Mouse (Mus musculus) NIH3T3 (cell line): ENCODE results near the gene Ckap2l.

ENCODE experiments used
- DNase-seq: peaks from one replicate; pipeline ENCODE4 v3.0.0-alpha.2; 2012; ENCODE audit warnings: low read depth

Ckap2l gene

GRCm38 (mm10) chr2:129263073-129263472 is 33.9 kb downstream of the Ckap2l start:
- DNase-seq: peak; percentile 59

DNA sequence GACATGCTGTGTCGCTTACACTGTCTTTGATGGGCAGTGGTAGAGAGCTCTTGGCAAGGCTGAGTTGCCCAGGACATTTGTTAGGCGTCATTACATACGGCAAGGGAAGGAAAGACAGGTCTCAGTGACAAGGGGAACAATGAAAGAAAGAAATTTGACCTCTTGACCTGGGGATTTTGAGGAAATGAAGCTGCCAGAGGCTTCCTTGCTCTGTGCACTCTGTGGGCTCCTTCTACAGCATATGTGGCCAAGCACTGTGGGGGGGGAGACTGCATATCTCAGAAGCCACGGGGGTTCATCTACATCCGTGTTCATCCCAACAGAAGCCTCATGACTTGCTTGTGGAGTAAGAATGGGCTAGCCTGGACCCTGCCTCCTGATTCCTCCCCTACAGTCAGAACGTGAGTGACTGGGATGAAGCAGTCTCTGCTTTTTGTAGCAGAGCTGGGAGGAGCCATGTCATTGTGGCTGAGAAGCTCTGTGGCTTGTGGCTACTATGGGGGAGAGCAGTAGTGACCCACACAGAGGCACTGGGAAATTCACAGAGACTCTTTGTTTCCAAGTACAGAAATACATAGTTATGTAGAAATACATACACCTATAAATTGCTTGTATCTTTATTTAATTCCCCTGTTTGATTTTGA is 35.7 kb downstream of the Ckap2l start:
- no peak for DNase-seq

DNA sequence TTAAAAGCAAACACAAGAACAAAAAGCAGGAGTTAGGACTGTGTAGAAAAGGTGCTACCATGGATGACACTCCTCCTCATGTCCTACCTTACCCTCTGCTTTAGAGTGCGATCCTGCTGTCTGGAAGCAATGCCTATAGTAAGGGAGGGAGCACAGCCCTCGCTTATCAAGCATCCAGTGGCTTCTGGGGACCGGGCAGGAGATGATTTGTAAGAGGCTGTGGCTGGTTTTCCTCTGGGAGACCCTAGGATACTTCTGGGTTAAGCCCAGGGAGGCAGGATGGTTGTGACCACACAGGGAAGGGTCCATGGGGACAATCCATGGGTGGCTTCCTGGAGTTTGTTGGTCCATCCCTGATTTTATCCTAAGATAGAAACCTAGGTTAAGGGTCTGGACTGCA is 36.4 kb downstream of the Ckap2l start:
- DNase-seq: no peak

- DNase-seq: peak; percentile 91
These were observed 38.4 kb downstream of the Ckap2l start for GRCm38 (mm10) chr2:129258475-129259211.

DNA sequence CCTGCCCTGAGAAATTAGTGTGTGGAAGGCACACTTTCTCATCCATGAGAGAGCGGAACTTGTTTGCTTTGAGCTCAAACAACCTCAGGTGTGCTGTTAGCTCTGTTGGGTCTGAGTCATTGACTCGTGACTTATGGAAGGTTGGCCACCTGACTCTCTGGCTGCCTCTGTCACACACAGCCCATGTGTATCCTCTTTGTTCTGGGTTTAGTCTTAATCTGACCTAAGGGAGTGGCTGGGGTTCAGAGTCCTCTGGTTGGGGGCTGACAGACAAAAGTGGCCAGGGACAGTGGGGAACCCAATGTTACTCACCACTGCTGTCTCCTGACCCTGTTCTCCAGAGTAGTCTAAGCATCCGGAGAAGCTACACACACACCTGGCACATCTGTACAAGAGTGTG is 39.0 kb downstream of the Ckap2l start:
- no peak for DNase-seq

- no peak for DNase-seq
These were observed 41.0 kb downstream of the Ckap2l start for GRCm38 (mm10) chr2:129256006-129256405.

- no peak for DNase-seq
These were observed 42.9 kb downstream of the Ckap2l start for GRCm38 (mm10) chr2:129254076-129254475.

GRCm38 (mm10) chr2:129253631-129253970 is 43.4 kb downstream of the Ckap2l start:
- no peak for DNase-seq

DNA sequence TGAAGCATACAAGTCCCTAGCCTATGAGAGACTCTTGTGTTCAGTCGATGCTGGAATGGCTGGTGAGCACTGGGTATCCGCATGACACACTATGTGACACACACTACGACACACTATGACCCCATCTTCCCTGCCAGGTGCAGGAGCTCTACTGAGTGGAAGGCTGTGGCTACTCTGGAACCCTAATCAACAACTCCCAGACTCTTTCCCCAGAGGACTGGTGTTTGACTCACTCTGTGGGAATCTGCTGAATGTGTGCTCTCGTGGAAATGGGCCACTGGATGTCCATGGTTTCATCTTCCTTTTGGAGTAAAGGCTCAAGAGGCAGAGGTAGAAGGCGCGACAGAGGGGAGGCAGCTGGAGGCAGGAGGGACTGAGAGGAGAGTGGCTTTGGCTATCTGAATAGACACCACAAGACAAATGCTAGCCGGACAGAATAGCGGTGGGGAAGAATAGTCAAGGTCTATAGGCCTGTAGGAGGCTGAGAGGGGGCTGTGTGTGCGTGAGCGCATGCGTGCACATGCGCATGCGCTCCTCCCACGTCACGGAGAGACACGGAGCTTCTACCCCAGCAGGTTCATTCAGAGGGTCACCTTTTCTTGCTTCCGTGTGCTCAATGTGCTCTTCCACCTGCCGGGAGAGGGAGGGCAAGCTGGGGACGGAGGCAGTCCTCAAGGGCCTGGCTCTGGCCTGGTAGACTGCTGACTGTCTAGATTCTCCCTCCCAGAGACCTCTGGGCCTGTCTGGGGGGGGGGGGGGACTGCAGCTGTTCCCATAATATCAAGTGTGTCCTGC is 44.0 kb downstream of the Ckap2l start:
- DNase-seq: no peak

DNA sequence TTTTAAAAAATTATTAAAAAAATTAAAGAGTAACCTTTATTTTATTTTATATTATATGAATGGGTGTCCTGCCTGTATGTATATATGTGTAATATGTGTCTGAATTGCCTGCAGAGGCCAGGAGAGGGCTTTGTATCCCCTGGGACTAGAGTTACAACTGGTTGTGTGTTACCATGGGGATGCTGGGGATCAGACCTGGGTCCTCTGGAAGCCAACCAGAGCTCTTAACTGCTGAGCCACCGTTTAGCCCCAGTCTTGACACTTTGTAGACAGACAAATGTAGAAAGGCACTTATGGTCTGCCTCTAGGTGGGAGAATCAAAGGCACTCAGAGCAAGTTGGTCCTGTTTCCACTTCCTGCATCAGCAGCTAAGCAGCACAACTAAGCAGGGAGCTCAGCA is 47.7 kb downstream of the Ckap2l start:
- DNase-seq: no peak

- DNase-seq: no peak
These were observed 49.3 kb downstream of the Ckap2l start for GRCm38 (mm10) chr2:129247707-129248121.

DNA sequence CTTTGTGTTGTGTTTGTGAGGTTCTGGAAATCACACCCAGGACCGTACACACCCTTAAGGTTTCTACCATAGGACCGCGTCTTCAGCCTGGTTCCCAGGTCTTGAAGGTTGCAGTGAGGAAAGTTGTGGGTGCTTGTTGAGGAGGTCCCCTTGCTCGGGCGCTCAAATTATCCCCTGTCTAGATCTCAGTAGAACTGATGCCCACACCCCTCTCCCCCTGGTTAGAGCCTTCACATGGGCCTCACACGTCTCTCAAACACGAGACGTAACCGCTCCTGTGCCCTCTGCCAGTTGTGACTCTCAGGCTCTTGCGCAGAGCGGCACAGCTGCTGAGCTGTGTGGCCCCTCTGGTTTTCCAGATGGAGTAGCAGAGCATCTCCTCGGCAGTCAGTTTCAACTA is 50.1 kb downstream of the Ckap2l start:
- DNase-seq: no peak

GRCm38 (mm10) chr2:129246436-129246835 is 50.6 kb downstream of the Ckap2l start:
- no peak for DNase-seq

GRCm38 (mm10) chr2:129245618-129246017 is 51.4 kb downstream of the Ckap2l start:
- no peak for DNase-seq

DNA sequence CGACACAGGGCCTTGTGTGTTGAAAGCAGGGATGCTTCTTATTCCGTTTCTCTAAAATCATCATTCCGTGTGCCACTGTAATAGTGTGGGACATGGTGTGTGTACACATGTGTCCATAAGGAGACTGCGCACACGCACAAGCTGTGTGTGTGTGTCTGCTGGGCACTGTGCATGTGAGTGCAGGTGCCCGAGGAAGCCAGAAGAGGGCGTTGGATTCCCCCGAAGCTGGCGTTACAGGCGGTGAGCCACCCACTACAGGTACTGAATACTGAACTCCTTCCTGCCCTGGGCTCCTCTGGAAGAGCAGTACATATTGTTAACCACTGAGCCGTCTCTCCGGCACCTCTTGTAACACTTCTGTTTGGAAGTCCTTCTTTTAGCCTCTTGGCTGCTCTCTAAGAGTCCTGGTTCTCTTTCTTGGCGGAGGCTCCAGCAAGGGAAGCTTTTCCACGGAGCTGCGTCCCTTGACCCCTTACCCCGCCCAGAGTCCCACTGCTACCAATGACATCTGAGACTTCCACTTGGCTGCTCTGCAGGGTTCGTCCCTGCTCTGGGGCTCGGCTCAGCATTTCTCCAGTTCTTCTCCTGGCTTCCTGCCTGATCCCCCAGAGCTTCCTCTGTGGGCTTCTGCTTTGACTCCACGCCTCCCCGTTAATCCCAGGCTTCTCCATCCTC is 52.4 kb downstream of the Ckap2l start:
- no peak for DNase-seq

DNA sequence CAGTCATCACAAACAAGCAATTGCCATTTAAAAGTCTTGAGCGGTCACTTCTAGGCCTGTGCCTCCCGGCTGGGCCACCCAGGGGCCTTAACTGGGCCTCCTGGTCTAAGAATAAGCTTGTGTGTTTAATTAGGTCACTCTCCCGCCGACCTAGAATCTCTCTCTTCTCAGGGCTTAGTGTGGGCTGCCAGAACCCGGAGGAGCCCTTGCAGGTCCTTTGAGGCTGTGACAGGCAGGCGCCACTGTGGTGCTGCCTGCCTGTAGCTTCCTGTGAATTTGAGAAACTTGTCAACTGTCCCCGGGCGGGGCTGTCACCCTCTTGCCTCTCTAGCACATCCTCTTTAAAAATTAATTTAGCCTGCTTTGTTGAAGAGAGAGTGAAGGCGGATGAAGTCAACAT is 53.2 kb downstream of the Ckap2l start:
- DNase-seq: no peak

- DNase-seq: no peak
These were observed 54.0 kb downstream of the Ckap2l start for GRCm38 (mm10) chr2:129243005-129243404.

DNA sequence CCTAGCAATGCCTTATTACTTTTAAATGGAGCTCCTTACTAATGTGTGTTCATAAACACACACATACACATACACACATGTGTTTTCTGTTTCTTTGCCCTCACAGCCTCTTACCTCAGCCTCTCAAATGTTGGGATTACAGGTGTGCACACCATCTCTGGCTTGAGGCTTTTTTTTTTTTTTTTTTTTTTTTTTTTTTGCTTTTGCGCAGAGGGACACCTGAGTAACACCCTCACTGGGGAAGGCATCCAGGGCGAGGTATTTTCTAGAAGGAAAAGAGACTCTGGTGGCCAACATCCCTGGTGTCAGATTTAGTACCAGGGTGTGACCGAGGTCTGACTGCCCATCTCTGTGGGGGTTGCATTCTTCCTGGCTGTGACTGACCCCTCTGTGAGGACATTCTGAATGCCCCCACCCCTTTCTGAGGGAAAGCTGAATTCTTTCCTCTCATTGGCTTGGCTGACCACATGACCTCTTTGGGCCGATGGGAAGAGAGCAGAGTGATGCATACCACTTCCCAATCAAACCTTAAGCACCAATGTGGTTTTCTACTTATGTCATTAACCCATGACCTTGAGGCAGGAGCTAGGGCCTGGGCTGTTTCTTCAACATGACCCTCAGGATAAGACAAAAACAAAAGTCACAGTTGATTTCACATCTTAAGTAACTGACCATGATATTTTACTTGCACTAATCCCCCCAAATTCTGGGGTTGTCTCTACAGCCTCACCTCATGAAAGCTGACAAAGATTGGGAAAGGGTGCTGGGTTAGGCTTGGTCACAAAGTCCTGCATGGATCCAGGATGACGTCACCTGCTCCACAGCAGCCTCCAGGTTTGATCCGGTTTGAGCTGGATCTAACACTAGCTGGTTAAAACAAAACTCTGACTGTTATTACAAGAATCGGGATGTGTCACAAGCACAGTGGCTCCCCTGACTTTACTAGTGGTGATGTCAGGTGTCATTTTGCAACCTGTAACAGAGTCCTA is 54.9 kb downstream of the Ckap2l start:
- peak; percentile 75 for DNase-seq

DNA sequence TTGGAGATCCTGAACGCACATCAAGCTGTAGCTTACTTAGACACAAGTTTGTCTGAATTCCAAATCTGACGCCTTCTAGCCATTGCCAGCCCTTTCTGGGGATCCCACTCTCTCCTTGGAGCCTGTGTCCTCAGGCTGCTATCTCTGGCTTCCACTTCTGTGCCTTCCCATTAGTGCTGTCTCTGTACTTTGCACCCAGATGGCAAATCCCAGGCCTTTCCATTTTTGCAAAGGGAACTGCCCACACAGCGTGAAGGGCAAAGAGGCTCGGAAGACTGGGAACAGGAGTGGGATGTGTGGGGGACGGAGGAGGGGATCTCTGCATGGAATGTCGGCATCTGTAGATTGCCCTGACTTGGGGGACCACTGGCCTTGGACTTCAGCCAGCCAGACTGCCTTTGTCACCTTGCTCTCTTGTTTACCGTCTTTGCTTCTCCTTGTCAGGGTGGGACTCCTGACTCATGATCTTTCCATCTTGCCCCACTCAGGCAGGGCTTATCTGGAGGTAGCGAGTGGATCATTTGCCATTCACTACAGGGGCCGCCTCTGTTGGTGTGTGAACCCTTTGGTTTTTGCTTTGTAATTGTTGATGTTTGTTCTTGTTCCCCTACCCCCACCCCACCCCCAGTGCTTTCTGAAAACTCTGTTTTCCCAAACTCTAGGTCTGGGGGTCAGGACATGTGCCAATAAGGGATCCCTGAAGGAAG is 56.1 kb downstream of the Ckap2l start:
- DNase-seq: no peak

DNA sequence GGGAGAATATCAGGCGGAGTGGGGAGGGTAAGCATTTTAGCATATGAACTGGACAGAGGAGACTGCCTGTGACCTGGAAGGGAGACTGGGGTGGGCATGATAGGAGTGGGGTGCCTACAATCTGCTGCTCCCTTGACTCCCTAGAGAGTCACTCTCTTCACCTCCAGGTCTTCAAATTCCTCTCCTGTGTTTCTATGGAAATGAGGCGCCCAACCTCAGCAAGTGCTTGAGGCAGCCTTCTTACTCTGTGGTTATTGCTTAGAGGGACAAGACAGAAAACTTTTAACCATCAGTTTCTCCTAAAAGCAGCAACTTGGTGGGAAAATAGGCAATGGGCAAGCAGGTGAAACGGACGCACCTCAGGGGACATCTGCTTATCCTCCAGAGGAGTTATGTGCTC is 60.5 kb downstream of the Ckap2l start:
- no peak for DNase-seq

DNA sequence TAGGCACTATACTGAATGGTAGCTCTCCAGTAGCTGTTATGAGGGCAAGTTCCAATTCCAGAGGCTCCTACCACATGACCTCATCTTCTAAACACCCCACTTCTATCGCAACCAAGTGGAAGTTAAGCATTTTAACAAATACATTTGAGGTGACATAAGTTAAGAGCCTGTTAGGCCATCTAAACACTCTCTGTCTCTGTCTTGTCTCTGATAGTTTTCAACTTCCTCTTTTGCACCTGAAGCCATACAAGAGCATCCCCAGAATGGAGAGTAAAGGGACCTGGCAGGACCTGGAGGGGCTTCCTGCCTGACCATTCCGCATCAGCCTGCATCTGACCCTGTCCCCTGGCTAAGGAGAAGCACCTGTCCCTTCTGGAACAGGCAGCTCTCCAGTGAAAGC is 62.3 kb downstream of the Ckap2l start:
- no peak for DNase-seq
